Mouse (Mus musculus) spleen, postnatal 14 days (tissue): ENCODE measurements around the gene Prr23a1.
"Not testable (repeated sequence)": the region's sequence is repeated elsewhere in the genome, so short reads cannot be mapped to it uniquely, and the experiment has no call there.

ENCODE experiments used
- DNase-seq, 2 experiments: peaks; one replicate each; pipeline ENCODE4 v3.0.0; 2021 to 2022; ENCODE audit warnings: low spot score in 2 of 2

The Prr23a1 gene

GRCm38 (mm10) chr9:98842117-98842516 lies at the start of gene Prr23a1:
TSS of gene Prr23a1 (plus strand) at chr9:98842503.
- no peak for DNase-seq

DNA sequence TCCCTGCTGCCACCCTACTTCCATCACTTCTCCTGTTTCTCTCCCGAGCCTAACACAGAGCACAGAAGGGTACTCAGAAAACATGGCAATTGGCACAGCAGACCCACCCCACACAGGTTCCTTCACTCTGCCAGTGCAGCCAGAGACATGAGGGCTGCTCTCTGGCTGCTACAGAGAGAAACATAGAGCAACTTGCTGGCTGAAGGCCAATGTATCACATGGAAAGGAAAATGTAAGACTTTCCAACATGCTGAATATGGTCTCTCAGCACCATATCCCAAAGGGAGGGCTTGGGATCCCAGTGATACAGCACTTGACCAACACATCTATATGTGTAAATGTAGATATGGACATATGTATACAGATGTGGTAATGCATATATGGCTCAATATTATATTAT lies 43.3 kb upstream of the Prr23a1 start:
- no peak for DNase-seq

DNA sequence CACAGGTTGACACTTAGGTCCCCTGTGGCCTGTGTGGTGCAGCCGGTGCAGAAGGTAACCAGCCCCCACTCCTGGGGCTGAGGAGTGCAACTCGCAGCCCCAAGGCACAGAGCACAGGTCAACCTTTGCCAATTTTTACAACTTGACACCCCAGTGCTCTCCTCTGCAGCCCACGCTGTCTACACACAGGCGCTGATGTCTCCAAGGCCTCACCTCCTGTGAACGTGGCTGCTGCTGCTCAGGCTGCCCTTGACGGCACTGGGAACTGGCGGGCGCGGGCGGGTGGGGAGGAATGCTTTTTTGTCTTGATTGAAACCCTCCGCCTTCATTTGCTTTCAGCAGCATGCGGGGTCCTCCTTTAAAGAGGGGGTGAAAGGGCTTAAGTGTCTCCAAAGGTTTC lies 38.3 kb upstream of the Prr23a1 start:
- DNase-seq: no peak

DNA sequence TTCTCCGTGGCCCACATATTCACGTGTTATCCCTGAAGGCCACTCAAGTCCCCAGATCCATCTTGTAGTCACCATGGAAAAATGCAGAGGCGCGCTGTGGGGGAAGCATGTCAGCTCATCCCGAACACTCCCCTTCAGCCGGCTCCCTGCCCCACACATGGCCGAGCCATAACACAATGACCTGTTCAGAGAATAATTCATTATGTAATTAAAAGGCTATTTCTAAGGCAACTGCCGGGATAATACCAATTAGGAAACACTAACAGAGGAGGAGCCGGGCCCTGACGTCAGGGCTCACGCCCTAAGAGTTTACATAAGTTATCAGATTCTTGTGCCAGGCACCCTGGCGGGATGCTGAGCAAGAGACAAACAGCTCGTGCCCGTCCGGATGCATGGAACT lies 36.8 kb upstream of the Prr23a1 start:
- DNase-seq: no peak

GRCm38 (mm10) chr9:98805934-98806333 lies 36.4 kb upstream of the Prr23a1 start:
- no peak for DNase-seq

DNA sequence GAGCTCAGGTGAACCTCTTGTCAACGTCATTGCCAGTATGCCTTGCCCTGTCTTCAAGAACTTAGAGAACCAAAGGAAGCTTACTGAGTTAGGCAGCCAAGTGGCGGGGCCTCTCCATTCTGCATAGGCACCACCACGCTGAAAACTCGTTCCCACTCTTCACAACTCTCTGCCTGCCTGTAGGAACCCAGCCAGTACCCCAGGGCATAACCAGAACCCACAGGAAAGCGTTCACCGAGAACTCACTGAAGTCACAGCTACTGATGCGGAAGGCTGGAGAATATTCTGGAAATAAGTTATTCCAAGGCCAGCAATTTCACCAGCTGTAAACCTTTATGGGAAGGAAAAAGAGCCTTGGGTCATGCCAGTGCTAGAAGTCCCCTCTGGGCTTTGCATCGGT lies 34.7 kb upstream of the Prr23a1 start:
- no peak for DNase-seq

DNA sequence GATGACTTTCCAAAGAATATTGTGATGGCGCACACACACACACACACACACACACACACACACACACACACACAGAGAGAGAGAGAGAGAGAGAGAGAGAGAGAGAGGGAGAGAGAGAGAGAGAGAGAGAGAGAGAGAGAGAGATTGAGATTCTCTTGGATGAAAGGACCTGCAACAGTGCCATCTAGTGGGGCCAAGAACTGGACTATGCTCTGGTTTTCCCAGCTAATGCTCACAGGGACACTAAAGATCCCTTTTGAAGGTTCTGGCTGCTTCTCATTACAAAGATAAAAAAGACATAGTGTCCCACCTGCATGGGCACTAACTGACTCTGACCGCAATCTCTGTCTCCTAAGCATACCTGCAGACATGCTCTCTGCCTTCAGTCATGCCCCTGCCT lies 32.8 kb upstream of the Prr23a1 start:
- not testable (repeated sequence) for DNase-seq

DNA sequence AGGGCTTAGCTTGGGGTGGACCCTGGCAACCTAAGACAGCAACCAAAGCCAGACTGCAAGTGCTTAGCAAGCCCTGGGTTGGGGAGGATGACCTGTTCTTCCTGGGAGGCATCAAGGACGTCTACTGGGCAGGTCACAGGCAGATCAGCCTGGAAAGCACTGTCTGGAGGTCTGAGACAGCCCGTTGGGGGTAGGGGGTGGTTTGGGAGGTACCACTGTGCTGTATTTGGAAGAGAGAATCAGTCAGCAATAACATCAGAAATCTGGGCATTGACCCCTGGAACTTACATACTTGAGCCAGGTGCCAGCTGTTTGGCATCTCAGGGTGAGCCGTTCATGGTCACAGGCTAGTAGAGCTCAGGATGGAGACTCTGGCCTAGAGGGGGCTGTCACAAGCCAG lies 26.2 kb upstream of the Prr23a1 start:
- no peak for DNase-seq

GRCm38 (mm10) chr9:98817592-98817991 lies 24.7 kb upstream of the Prr23a1 start:
- no peak for DNase-seq

DNA sequence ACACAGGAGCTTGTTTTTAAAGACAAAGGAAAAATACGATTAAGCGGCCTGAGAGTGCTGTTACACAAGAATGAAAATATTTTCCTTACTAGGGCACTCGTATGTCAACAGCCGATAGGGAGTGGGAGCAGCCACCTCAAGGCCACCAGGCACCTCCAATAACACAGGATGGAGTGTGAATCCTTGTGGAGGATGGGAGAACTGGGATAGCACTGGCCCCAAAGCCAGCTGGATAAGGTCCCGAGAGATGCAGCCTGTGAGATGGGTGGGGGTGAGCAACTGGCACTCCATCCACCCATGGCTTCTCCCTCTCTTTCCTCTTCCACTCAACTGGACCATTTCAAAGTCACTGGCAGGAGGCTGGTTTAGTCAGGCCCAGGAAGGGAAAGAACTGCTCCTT lies 23.3 kb upstream of the Prr23a1 start:
- no peak for DNase-seq

DNA sequence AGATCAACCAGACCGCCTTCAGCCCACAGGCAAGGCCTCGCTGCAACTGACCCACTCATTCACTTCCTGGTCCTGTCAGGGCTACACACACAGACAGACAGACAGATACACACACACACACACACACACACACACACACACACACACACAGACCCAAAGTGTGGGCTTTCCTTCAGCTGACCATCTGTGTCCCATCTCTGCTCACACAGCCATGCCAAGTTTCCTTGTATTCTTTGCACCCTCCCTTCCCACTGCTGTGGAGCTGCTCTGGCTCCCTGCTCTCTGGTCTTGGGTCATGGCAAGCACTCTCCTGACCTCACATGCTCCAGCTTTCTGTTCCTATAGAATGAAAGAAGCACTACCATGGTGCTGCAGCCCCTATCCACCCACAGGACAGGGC lies 22.8 kb upstream of the Prr23a1 start:
- no peak for DNase-seq

DNA sequence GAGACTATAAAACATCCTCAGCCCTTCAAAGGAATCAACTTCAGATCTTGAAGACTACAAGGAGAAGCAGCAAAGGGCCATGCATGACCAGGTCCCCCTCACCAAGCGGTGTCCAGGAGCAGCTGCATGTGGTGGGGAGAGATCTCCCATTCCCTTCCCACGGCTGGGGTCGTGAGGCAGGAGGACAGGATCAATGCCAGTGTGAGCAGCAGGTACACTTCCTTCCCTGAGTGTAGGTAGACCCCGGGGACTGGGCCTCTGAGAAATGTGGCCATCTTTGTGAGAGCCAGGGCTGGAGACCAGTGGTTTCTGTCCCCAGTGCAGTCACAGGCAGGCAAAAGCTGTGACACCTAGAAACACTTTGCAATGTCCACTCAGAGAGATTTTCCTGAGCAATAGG lies 21.8 kb upstream of the Prr23a1 start:
- no peak for DNase-seq

DNA sequence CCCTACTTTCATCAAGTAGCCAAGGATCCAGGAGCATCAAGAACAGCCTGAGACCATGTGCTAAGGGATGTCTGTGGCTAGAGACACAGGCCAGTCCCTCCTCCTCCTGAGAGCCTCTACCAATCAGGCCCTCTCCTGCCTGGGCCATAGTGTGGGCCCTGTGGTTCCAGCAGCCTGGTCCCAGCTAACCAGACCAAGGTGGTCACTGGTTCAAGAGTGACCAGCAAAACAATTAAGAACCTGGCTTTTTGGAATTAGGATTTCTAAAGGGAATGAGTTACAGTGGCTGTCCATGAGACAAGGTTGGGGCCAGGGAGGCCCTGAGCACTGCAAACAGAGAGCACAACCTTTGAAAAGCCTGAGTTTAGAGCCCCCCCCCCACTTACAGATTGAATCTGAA lies 21.2 kb upstream of the Prr23a1 start:
- no peak for DNase-seq

DNA sequence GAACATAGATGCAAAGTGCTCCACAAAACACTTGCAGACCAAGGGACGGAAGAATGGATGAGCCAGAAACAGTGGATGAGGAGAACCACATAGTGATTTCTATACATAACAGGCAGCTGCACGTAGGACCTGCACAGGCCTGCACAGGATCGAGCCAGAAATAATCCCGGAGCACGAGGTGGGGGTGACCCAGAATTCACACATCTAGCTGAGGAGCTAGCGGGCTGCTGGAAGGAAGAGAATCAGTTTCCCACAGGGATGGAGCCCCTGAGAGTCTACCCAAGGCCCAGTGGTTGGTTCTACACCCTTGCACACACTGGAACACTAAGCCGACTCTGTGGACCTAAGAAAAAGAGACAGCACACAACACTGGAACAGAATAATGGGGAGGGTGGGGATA lies 18.5 kb upstream of the Prr23a1 start:
- DNase-seq: no peak

GRCm38 (mm10) chr9:98829508-98829907 lies 12.8 kb upstream of the Prr23a1 start:
- no peak for DNase-seq

- no peak for DNase-seq
Observed at GRCm38 (mm10) chr9:98837537-98838074, 4.7 kb upstream of the Prr23a1 start.

DNA sequence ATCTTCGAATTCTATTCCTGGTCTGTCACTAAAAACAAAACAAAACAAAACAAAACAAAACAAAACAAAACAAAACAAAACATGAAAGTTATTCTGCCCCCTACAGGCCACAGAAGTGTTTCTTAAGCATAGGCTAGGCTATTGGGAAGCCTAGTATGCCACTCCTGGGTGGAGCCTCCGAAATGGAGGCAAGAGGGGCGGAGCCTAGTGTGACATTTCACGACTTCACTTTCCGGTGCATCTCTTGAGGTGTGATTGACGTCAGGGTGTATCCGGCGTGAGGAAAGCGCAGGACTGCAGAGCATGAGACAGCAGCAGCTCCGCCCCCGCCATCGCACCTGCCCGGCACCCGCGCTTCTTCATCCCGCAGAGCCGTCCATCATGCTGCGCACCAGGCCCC lies 13.9 kb downstream of the Prr23a1 start, which contains the start of gene Prr23a2:
TSS of gene Prr23a2 (plus strand) at position 285 of the 400 bp plus-strand sequence.
- no peak for DNase-seq

DNA sequence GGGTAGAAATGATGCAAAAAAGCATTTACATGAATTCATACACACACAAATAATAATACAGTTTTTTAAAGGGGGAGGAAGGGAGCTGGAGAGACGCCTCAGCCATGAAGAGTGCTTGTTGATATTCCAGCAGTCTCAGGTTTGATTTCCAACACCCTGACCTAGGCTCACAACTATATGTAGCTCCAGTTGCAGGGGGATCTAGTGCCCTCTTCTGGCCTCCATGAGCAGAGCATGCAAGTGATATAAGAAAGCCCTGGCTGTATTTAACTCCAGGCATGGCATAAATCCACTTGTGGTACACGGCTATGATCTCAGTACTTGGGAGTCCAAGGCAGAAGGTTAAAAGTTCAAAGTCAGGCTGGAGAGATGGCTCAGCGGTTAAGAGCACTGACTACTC lies 21.2 kb downstream of the Prr23a1 start:
- DNase-seq: no peak

DNA sequence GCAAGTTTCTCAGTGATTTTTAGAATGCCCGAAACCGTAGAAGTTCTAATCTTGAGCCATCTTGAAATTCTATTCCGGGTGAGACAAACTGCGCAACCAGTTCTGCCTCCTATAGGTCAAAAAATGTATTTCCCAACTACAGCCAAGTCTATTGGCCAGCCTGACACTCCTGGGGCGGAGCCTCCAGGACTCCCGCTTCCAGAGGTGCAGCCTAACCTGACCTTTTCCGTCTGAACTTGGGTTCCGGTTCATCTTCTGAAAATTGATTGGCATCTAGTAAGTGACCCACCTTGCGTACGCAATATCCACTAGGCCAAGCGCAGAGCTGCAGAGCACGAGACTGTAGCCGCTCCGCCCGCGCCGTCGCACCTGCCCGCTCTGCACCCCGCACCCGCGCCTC lies 22.3 kb downstream of the Prr23a1 start, which contains the start of gene Prr23a3:
TSS of gene Prr23a3 (plus strand) at position 197 of the 400 bp plus-strand sequence.
- DNase-seq: no peak
